In genomic region chr4:84768161-84768560, GRCm38 (mm10) we compare ENCODE assay signal across 8 mouse cellular contexts.
DNase-seq lines count a peak whose midpoint lies in the region; ATAC-seq and TF ChIP-seq lines count a peak whose summit lies in the region.

No protein-coding gene starts in this region.

- H3K9me3 ChIP-seq in forebrain, embryonic 14.5 days (replicated peaks; ENCODE audit: control insufficient read depth, low read length) = no peaks in the 10 kb centered on the region
- H3K9me3 ChIP-seq in forebrain, embryonic 11.5 days (ENCODE audit: control insufficient read depth, low read length) = no peaks in the 10 kb centered on the region
- no peaks in the 10 kb centered on the region for H3K9me3 ChIP-seq in intestine, embryonic 15.5 days
- no peaks in the 10 kb centered on the region for H3K9me3 ChIP-seq in liver, embryonic 12.5 days (replicated peaks)

- no peak for TF ChIP-seq CTCF in brain, embryonic 14.5 days (IDR thresholded peaks at IDR 0.05; ENCODE audit: borderline replicate concordance, extremely low read depth, insufficient read depth, insufficient read length)

- H3K4me3 ChIP-seq in forebrain, embryonic 14.5 days (ENCODE audit: low read depth, low read length) = no peak overlapping the region
- no peak overlapping the region for H3K4me3 ChIP-seq in forebrain, embryonic 11.5 days (ENCODE audit: low read depth, low read length)
- no peak overlapping the region for H3K4me3 ChIP-seq in intestine, embryonic 15.5 days (replicated peaks)
- no peak overlapping the region for H3K4me3 ChIP-seq in liver, embryonic 12.5 days

- H3K4me1 ChIP-seq in forebrain, embryonic 14.5 days (ENCODE audit: control insufficient read depth, insufficient read depth, low read length) = no peaks in the 10 kb centered on the region
- 0 out of 2 replicates have a peak, but pooled peaks cover 4% of the 10 kb centered on the region for H3K4me1 ChIP-seq in forebrain, embryonic 11.5 days (replicated peaks; ENCODE audit: control insufficient read depth, insufficient read depth, low read length)
- H3K4me1 ChIP-seq in intestine, embryonic 15.5 days (replicated peaks) = no peaks in the 10 kb centered on the region
- no peaks in the 10 kb centered on the region for H3K4me1 ChIP-seq in liver, embryonic 12.5 days

- no peak for TF ChIP-seq POLR2A in brain, embryonic 14.5 days (IDR thresholded peaks at IDR 0.05; ENCODE audit: borderline replicate concordance, extremely low read depth, insufficient read depth, insufficient read length, poor library complexity, severe bottlenecking)

- H3K4me2 ChIP-seq in forebrain, embryonic 14.5 days (ENCODE audit: low read length) = no peak overlapping the region
- H3K4me2 ChIP-seq in forebrain, embryonic 11.5 days (ENCODE audit: low read depth, low read length, severe bottlenecking) = no peak overlapping the region
- H3K4me2 ChIP-seq in intestine, embryonic 15.5 days (replicated peaks) = peak overlapping the region; percentile 50
- H3K4me2 ChIP-seq in liver, embryonic 12.5 days = peak overlapping the region; percentile 24; the same call in 1 of the 2 replicates

- no peak overlapping the region for H3K9ac ChIP-seq in forebrain, embryonic 14.5 days (ENCODE audit: low read length)
- H3K9ac ChIP-seq in forebrain, embryonic 11.5 days (ENCODE audit: low read length) = no peak overlapping the region
- no peak overlapping the region for H3K9ac ChIP-seq in intestine, embryonic 15.5 days
- H3K9ac ChIP-seq in liver, embryonic 12.5 days = no peak overlapping the region

- ATAC-seq in forebrain, embryonic 14.5 days = no peak
- ATAC-seq in forebrain, embryonic 11.5 days (replicated peaks; ENCODE audit: low FRiP score) = no peak
- ATAC-seq in intestine, embryonic 15.5 days = peak; percentile 78
- peak; percentile 44; the same call in 1 of the 2 replicates for ATAC-seq in liver, embryonic 12.5 days

- H3K27ac ChIP-seq in forebrain, embryonic 14.5 days (ENCODE audit: low read depth, low read length) = no peak overlapping the region
- H3K27ac ChIP-seq in forebrain, embryonic 11.5 days (ENCODE audit: low read depth, low read length) = no peak overlapping the region
- no peak overlapping the region for H3K27ac ChIP-seq in intestine, embryonic 15.5 days
- no peak overlapping the region for H3K27ac ChIP-seq in liver, embryonic 12.5 days

- H3K36me3 ChIP-seq in forebrain, embryonic 14.5 days (ENCODE audit: control insufficient read depth, insufficient read depth, low read length) = no peaks in the 10 kb centered on the region
- H3K36me3 ChIP-seq in forebrain, embryonic 11.5 days (ENCODE audit: control insufficient read depth, insufficient read depth, low read length) = no peaks in the 10 kb centered on the region
- no peaks in the 10 kb centered on the region for H3K36me3 ChIP-seq in intestine, embryonic 15.5 days
- no peaks in the 10 kb centered on the region for H3K36me3 ChIP-seq in liver, embryonic 12.5 days

- peak; percentile 29 for DNase-seq in forebrain, embryonic 14.5 days (ENCODE audit: low spot score)
- DNase-seq in forebrain, embryonic 11.5 days (ENCODE audit: low spot score) = no peak
- DNase-seq in brain, embryonic 14.5 days (ENCODE audit: low read depth) = peak; percentile 44
- no peak for DNase-seq in T-cell, adult 2 months (ENCODE audit: low spot score)
- DNase-seq in layer of hippocampus, adult 8-10 months (ENCODE audit: low spot score in 2 of 2) = no peak
- DNase-seq in adrenal gland, adult 8-10 months = no peak

- H3K27me3 ChIP-seq in forebrain, embryonic 14.5 days (replicated peaks; ENCODE audit: control insufficient read depth, insufficient read depth, low read length) = no peaks in the 10 kb centered on the region
- H3K27me3 ChIP-seq in forebrain, embryonic 11.5 days (ENCODE audit: control insufficient read depth, insufficient read depth, low read length) = no peaks in the 10 kb centered on the region; the same call in 1 of the 2 replicates
- no peaks in the 10 kb centered on the region for H3K27me3 ChIP-seq in intestine, embryonic 15.5 days (replicated peaks)
- no peaks in the 10 kb centered on the region for H3K27me3 ChIP-seq in liver, embryonic 12.5 days (replicated peaks)

- WGBS in forebrain, embryonic 14.5 days = 60% methylated on average over 11 of the region's 11 CpGs
- WGBS in forebrain, embryonic 11.5 days = 62% methylated on average over 11 of the region's 11 CpGs
- WGBS in intestine, embryonic 15.5 days = 8% methylated on average over 11 of the region's 11 CpGs
- WGBS in liver, embryonic 12.5 days (ENCODE audit: insufficient replicate concordance) = 33% methylated on average over 11 of the region's 11 CpGs

Comparison
In these comparisons a context has a peak if more than half of its experiments do, and no peak if none do; other contexts are left out.
1. DNase-seq: peak in forebrain, embryonic 14.5 days (single experiment) and brain, embryonic 14.5 days (single experiment); none in forebrain, embryonic 11.5 days (single experiment), T-cell, adult 2 months (single experiment), layer of hippocampus, adult 8-10 months (0 of 2) and adrenal gland, adult 8-10 months (single experiment).
2. ATAC-seq: peak in intestine, embryonic 15.5 days (single experiment) and liver, embryonic 12.5 days (single experiment); none in forebrain, embryonic 14.5 days (single experiment) and forebrain, embryonic 11.5 days (single experiment).
3. H3K4me2 ChIP-seq: peak in intestine, embryonic 15.5 days (single experiment) and liver, embryonic 12.5 days (single experiment); none in forebrain, embryonic 14.5 days (single experiment) and forebrain, embryonic 11.5 days (single experiment).